In genomic region chr5:146783891-146784290, GRCm38 (mm10) we compare ENCODE assay signal across 18 mouse cellular contexts.
"Had no signal": no experiment of that assay in that cellular context is flagged by ENCODE, and none has a peak within 500 bp of the region (broad histone marks: within the 10 kb centered on the region; RNA-seq: fewer than 3 reads in every experiment).

No protein-coding gene starts in this region.

- DNase-seq: lung, adult 18-20 months; lung, postnatal 14 days; right cerebral cortex, postnatal 14 days; spleen, adult 18-20 months; thymus, postnatal 25 days; thymus, postnatal 4 days had no signal

- H3K9ac ChIP-seq: liver, embryonic 14.5 days; lung, embryonic 15.5 days; midbrain, embryonic 13.5 days; midbrain, embryonic 15.5 days; neural tube, embryonic 13.5 days; neural tube, embryonic 15.5 days; stomach, embryonic 15.5 days had no signal

- H3K27me3 ChIP-seq: lung, embryonic 15.5 days; megakaryocyte, embryonic 14.5 days; midbrain, embryonic 13.5 days; midbrain, embryonic 15.5 days; neural tube, embryonic 13.5 days; neural tube, embryonic 15.5 days; stomach, embryonic 15.5 days had no signal

- H3K4me2 ChIP-seq: lung, embryonic 15.5 days; midbrain, embryonic 11.5 days; midbrain, embryonic 13.5 days; midbrain, embryonic 15.5 days; neural tube, embryonic 13.5 days; neural tube, embryonic 15.5 days; stomach, embryonic 15.5 days had no signal

- H3K36me3 ChIP-seq: lung, embryonic 15.5 days; midbrain, embryonic 13.5 days; midbrain, embryonic 15.5 days; neural tube, embryonic 13.5 days; neural tube, embryonic 15.5 days; stomach, embryonic 15.5 days had no signal

- H3K4me3 ChIP-seq: lung, embryonic 15.5 days; megakaryocyte, embryonic 14.5 days; midbrain, embryonic 13.5 days; midbrain, embryonic 15.5 days; neural tube, embryonic 13.5 days; neural tube, embryonic 15.5 days; stomach, embryonic 15.5 days had no signal

- H3K27ac ChIP-seq: liver, embryonic 14.5 days; lung, embryonic 15.5 days; macrophage; midbrain, embryonic 13.5 days; midbrain, embryonic 15.5 days; neural tube, embryonic 13.5 days; neural tube, embryonic 15.5 days; stomach, embryonic 15.5 days; stomach, postnatal 0 days had no signal

- H3K9me3 ChIP-seq: lung, embryonic 15.5 days; megakaryocyte, embryonic 14.5 days; midbrain, embryonic 13.5 days; midbrain, embryonic 15.5 days; neural tube, embryonic 13.5 days; neural tube, embryonic 15.5 days; stomach, embryonic 15.5 days had no signal

- ATAC-seq: lung, postnatal 0 days; midbrain, embryonic 13.5 days; midbrain, embryonic 15.5 days had no signal
